Mouse (Mus musculus): ENCODE results near the gene Enho.
"Not testable (repeated sequence)": the region's sequence is repeated elsewhere in the genome, so short reads cannot be mapped to it uniquely, and the experiment has no call there.

Enho gene

DNA sequence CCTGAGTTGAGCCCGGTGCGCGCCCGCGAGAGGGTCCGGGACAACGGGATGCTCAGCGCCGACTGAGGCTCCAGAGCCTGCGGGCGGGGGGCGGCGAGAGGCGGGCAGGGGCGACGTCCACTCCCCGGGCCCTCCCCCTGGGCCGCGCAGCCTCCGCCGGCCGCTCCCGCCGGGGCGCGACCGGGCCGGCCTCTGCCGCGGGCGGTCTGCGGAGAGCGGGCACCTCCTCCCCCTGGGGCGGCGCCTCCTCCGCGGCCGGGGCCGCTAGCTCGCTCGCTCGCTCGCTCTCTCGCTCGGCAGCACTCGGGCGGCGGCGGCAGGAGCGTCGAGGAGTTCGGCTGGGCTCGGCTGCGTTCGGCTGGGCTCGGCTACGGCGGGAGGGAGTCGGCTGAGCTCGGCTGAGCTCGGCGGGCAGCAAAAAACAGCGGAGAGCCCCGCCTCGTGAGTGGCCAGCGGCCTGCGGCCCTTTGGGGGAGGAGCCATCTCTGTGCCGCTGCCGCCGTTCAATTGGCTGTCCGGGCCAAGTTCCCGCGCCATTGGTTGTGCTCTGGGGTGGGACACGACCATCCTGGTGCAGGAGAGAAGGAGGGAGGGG lies at the start of gene Enho:
Enho (minus strand) TSS at position 412 of the 595 bp plus-strand sequence.
- peak; percentile 94 for DNase-seq

DNA sequence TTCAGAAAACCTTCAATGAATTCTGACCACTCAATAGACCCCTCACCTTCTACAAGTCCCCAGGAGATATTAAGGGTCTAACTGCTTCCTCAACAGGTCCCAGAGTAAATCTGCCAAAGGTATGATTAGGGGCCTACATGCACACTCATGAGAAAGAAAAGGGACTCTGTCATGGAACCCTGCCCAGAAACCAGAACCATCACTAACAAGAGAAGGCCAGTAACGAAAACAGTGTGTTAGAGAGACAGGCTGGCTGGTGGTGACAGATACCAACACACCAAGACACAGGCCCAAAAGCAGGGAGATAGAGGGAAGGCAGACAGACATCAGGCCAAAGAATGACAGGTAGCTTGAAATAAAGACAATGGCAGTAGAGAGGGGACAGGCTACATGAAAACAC lies 48.4 kb upstream of the Enho start:
- DNase-seq, result not testable (repeated sequence)

DNA sequence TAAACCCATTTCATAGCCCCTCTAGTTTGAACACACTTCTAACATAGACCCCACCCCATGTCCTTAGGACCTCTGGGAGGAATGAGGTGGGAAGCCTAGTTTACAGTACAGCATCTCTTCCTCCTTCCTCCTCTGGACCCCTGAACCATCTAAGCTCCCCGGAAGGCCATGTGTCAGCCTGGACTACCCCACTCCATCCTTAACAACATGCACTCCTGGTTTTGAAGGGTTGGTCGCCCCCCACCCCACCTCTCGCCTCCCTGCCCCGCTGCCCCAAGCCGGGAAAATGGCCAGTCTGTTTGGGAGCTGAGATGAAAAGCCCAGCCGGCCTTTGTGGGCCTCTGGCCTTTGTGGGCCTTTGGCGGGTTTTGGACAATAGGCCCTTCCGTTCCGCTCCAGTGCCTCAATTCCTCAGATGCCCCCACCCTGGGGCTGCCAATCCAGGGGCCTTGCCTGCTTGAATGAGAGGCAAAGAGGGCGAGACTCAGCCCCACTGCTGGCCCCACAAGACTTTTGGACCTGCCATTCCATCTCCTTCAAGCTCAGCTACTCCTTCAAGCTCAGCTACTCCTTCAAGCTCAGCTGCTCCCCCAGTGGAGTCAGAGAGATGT lies 45.9 kb upstream of the Enho start:
- DNase-seq, result not testable (repeated sequence)

DNA sequence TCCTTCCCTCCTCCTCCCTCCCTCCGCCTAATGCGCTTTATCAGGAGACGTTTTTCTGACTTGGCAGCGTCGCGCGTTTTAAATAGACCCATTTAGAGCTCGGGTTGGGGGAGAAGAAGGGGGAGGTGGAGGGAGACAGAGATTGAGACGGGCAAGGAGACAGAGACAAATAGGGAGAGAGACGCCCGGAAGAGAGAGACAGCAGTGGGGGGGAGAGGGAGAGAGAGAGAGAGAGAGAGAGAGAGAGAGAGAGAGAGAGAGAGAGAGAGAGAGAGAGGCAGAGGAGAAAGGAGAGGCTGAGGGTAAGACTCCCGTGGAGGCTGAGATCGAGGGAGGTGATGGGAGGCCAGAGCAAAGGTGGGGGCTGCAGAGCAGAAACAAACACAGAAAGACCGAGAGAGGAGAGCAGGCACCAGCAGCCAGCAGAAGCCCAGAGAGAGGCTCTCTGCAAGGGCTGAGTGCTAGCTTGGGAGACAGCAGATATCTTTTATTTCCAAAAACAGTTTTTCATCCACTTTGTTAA lies 44.9 kb upstream of the Enho start:
- not testable (repeated sequence) for DNase-seq

DNA sequence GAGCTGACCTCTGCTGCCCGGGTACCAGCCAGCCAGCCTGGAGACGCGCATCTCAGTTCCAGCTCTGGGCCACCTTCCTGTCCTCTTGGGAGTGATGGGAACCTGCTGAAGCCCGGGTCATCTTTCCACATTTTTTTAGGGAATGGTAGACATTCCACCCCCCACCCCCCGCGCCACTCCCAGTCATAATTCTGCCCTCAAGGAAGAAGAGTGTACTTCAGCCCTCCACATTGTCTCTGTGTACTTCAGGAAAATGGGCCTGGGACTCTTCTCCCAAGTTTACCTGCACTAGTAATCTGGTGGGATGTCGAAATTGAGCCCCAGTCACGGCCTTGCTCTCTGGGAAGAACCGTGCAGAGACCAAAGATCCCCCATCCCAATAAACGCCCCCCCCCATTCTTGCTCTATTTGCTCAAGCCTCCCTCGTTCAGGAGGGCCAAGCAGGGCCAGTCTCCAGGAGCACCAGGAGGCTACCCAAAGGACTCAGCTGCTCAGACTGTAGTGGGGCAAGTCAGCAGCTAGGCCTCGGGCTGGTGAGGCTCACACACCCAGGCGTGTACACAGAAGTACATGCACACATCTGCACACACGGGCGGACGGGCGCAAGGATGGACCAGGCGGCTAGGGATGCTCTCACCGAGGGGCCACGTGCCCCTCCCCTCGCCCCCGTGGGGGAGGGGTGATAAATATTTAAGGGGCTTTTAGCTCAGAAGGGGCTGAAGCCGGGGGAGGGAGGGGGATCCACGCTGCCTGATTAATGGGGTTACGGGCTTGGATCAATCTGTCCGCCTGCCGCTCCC lies 44.2 kb upstream of the Enho start:
- not testable (repeated sequence) for DNase-seq

DNA sequence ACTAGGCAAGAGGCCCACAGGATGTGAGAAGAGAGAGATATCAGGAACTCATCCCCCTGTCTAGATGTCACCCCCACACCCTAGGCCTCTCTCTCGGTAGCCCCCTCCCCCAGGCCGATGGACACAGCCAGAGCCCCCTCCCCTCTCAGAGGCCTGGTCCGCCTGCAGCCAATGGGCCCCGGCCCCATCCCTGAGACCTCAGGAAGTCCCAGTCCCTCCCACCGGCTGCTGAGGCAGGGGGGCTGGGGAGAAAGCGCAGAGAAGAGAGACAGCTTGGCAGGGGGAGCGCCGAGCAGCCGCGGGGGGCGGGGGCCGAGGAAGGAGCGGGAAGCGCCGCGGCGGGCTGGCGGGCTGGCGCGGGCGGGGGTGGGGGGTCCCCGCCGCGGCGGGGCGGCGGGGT lies 43.2 kb upstream of the Enho start:
- not testable (repeated sequence) for DNase-seq

DNA sequence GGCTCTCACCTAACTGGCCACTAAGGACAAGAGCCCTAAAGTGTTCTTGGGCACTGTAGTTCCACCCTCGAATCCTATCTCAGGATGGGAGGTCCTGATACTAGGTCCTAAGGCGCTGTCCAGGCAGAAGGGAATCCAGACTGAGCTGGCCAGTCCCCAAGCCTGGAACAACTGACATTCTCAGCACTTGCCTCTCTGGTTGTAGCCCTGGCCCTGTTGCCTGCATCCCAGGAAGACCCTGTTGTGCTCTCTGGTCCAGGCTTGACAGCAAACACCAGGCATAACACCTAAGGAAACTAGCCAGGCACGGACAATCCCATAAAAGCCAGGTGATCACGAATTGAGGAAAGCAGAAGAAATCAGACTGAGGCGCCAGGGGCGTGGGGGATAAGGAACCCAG lies 42.7 kb upstream of the Enho start:
- no peak for DNase-seq

DNA sequence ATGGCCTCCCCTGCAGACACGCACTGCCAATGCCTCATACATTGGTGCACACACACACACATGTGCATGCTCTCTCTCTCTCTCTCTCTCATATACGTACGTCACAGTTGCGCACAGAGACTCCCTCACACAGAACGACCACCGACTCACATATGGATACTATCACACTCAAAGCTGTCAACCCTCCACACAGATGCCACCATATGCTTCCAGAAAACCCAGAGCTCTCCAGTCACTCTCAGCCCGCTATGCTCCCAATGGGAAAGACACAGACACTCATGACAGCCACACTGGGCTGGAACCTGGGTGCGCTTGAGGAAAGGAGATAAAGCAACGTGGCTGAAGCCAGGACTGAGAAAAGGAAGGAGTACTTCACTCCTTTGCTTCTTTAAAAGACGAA lies 41.8 kb upstream of the Enho start:
- DNase-seq, result no peak

DNA sequence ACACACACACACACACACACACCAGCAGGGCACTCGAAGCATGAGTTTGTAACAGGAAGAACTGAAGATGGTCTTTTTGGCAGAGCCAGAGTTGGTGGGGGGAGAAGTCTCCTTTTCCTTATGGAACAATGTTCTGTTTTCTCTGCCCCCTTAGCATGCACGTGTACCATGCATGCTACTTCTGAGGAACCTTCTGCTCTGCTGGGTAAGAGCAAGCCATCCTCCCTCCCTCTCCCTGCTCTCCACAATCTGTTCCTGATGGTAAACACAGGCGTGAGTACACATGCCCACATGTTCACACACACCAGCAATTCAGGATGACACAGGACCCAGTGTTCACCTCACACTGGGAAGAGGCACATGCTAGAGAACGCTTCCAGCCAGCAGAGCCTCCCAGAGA lies 41.1 kb upstream of the Enho start:
- DNase-seq, result peak; percentile 77

DNA sequence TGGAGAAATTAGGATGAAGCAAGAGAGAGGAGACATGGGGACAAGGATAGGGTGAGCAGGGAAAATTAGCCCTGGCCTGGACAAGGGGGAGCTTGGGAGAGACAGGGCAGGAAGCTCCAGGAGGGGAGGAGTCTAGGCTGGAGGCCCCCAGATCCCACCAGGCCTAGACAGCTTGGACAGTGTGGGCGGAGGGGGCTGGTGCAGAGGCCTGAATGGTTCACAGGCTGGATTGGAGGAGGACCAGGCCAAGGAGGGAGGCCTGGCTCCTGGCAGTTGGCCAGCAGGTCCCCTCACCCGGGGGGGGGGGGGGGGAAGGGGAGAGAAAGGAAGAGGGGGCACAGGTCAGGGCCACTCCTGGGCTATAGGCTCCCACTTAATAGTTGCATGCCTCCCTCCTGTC lies 39.2 kb upstream of the Enho start:
- DNase-seq, result no peak

DNA sequence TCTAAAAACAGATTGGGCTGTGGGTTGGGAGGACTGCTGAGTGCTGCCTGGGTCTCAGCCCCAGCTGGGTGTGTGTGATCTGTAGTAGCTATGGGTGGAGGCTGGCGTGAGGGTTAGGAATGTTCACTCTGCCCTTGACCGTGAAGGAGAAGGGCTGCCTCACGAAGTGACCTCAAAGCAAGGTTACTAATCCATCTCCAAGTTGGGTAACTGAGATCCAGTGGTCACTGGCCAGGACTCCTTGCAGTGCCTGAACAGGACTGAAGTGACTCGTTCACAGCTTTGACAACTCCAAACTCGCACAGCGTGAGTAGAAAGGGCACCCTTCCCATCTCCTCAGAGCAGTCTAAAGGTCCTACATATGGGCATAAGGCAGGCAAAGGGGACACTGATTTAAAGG lies 38.7 kb upstream of the Enho start:
- DNase-seq, result no peak

DNA sequence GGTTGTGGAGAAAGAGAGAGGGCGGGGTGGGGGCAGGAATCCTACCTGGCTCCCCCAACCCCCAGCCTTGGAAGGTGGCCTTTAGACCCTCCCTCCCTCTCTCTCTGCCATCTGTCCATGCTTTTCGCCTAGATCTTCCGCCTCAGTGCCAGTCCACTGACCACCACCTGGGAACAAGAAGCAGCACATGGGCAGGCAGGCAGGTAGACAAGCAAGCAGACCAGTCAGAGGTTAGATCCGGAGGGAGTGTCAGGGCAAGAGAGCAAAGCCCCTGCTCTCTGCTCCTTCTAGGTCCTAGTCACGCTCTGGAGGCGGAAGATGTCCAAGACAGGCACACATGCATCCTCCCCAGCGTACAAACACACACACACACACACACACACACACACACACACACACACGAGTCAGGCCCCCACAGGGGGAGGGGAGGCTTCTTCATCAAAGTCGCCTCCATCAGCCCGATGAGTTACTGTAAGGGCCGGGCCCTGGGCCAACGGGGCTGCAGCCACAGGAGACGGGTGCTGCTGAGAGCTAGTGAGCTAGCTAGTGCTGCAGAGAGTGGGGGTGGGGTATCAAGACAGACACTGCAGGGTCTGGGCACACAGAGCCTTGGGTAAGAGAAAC lies 37.0 kb upstream of the Enho start:
- peak; percentile 50 for DNase-seq

DNA sequence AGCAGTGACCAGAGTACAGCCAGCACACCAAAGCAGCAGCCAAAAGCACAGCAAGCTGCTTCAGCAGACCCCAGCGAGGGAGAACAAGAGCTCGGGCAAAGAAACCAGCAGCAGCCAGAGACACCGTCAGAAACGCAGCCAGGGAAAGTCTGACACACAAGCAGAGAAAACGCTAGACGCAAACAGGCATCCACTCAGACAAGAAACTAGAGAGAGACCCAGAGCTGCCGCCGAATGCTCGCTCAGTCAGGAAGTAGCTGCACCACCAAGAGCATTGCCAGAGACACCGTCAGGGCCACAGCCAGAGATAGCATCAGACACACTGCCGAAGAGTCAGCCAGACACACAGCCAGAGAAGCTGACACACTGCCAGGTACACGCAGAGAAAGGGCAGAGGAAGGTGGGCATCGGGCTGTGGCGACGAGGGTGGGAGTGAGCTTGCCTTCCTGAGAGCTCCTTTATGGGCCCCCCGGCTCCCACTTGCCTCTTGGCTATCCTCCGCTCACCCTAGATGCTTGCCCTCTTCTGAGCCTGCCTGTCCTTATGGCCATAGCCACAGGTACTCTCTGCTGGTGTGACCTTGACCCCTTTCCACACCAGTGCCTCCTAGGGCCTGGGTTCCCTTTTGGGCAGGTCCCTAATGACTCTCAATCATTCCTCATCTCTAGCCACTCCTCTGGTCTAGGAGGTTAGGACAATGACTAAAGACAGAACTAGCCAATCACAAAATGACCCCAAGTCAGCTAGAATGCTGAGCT lies 36.3 kb upstream of the Enho start:
- no peak for DNase-seq

DNA sequence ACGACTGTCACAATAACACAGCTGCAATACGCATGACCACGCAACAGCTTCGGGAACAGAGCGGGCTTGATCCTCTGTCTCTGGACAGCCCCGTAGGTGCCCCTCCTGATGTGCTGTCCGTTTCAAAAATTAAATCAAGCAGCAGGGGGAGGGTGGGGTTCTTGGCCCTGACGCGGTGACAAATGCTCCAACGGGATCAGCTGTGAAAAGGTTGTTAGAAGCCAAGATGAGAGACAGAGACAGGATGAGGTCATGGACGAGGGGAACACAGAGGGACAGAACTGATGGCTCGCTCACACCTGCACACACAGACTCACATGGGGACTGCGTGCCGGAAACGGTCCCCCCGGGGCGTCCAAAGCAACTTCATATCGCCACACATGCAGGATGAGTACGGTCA lies 33.1 kb upstream of the Enho start:
- no peak for DNase-seq

DNA sequence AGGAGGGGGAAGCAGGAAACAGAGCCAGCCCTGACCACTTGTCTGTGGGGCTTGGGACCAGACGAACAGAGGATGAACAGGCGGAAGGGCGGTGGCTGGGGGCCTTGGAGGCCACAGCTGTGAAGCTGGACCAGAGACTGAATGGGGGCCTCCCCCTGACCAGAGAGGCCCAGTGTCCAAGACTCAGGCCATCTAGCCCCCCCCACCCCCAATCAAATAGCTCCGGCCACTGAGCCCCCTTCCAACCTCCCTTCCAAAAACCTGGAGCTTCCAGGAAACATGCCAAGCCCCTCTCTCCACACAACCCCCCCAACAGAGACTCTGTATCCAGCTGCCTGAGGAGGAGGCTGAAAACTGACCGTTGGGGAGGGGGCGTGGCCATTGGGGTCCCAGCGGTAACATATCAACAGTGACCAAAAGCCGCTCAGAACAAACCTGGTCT lies 32.4 kb upstream of the Enho start:
- no peak for DNase-seq

DNA sequence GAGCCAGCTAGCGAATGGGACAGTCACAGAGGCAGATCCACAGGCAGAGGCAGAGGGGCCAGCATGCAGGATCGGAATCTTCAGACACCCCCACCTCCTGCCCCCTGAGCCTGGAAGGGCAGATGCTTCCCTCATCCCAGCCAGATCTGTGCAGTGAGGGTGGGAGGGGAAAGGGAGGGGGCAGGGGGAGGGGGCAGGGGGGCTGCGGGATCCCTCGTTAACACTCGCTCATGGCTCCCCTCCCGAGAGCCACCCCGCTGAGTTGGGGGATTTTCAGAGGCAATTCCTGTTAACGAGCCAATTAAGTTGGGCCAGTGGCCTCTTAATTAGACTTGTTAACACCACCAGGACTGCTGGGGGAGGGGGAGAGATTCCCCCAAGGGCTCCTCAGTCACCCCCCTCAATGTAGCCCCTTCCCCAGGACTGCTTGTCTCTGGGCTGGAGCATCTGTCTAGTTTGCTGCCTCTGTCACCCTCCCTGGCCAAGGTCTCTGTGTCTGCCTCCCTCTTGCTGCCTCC lies 31.9 kb upstream of the Enho start:
- DNase-seq, result no peak

DNA sequence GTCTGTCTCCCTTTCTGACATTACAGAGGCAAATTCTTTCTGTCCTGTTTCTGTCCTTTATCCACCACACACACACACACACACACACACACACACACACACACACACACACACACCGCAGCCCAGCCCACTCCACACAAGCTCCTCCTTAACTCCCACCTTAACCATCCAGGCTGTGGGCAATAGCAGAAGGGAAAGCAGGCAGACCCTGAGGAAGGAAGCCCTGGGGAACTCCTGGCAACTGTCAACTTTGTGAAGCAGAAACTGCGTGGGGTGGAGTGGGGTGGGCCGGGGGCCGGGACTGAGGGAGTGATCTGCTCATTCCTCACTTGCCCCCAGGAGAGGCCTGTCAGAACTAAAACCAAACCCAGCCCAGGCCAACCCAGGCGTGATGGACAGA lies 31.4 kb upstream of the Enho start:
- DNase-seq, result no peak

DNA sequence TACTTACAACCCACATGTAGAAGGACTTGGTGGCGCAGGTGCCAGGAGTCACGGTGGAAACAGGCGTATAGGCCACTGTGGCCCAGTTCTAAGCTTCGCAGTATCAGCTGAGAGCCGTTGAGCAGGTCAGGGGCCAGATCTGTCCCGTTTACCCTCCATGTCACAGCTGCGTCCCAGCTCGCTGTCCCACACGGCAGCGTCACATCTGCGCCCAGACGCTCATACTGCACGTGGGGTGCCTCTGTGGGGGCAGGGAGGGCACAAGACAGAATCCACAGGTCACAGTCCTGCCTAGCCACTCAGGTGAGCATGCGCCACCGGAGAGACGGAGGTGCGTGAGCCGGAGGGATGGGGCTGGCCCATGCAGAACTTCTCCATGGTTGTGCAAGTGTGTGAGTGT lies 30.7 kb upstream of the Enho start:
- DNase-seq, result no peak

DNA sequence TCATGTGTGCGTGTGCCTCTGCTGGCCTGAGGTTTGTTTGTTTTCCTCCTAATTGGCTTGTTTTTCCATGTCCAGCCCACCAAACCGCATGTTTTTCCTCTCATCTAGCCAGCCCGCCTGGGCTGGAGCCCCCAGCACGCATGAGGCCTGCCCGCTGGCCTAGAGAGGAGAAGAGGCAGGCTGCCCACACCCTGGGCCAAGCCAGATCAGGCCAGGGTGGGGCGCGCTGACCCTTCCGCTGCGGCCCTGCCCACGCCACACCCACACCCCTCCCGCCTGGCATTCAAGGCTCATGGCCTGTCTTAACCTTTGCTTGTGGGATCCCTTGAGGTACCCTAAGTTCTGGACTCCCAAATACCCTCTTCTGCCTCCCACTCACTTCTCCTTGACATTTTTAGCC lies 26.5 kb upstream of the Enho start:
- no peak for DNase-seq

DNA sequence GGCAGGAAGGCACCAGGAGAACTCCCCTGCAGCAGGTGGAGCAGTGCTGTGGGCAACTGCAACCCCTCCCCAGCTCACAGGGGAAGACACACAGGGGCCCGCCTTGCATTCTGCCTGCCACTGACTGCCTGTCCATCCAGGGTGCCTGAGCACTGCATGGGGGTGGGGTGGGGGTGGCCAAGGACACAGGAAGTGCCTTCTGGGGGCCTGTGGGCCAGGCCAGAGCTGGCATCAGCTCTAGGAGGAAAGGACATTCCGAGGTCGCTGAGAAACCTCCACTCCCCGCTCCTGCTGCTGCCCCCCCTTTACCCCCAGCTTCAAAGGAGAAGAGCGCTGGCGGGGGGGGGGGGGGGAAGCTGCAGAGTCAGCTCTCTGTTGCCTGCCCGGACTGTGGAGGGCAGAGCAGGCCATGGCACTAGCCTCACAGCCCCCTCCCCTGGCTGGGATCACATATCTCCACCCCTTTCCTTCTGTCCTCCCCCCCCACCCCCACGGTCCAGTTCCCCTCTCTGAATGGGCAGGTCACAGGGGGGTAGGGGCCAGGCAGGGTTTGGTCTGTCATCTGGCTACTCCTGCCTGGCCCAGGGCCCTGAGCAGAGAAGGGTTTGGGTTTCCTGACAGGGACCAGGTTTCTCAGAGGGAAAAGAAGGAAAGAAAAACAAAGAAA lies 25.0 kb upstream of the Enho start:
- no peak for DNase-seq

DNA sequence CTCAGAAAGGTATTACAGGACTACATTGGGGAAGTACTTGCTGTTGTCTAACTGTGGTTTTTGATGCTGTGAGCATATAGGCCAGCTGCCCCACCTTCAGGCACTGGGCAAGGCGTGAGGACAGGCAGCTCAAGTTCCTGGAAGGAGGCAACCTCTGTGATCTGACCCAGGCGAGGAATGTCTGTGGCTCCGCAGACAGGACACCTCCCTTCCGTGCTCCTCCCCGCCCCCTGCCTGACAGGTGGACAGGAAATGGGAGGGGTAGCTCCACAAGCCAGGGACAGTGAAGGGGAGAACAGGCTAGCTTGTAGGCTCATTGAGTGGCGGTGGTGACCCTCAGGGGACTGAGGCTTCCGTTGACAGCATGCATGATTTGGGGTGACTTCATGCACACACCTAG lies 24.4 kb upstream of the Enho start:
- no peak for DNase-seq

DNA sequence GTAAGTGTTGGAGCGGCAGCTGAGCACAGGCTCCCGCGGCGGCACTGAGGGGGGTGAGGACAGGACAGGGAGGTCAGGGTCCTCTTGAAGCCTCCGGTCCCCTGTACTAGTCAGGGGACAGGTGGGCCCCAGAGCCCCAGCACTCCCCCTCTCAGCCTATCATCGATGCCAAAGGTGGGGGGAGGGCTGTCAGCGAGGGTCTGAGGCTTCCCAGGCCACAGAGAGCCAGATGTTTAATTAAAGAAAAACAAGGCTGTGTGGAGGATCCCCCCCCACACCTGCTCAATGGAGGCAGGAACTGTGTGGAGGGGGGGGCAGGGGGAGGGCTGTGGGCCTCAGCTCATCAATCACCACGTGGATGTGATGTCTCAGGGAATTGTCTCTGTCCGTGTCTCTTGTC lies 23.5 kb upstream of the Enho start:
- DNase-seq, result no peak
